Mouse (Mus musculus) neural tube, embryonic 14.5 days (tissue): Measurements from ENCODE around the gene 9130213A22Rik. TPM values are rescaled to one million over a fixed set of nuclear protein-coding genes. Genes with fewer than 3 reads are reported as not detected.
A peak's percentile ranks its signal among the peaks of the same experiment; 100 is the strongest.

Experiments
- ATAC-seq: fragments of 200-750 bp; cut with Nextera tagmentation; 2 replicates; pipeline ENCODE4 v1.8.0; 2017; ENCODE audit warnings: low read depth, mild to moderate bottlenecking, moderate TSS enrichment, moderate library complexity
- H3K27ac ChIP-seq: fragments of 300-500 bp; sonication (generic); 2 replicates; pipeline ENCODE4 v1.5.1; 2014; ENCODE audit warnings: low read depth, mild to moderate bottlenecking, control low read depth, low read length, moderate library complexity, mixed read lengths
- H3K27me3 ChIP-seq: fragments of 300-500 bp; sonication (generic); 2 replicates; pipeline ENCODE4 v1.6.1; 2014; ENCODE audit warnings: low read length; ENCODE audit not compliant: control insufficient read depth, insufficient read depth
- H3K36me3 ChIP-seq: fragments of 300-500 bp; sonication (generic); 2 replicates; pipeline ENCODE4 v1.6.1; 2014; ENCODE audit warnings: low read length, mixed read lengths; ENCODE audit not compliant: control insufficient read depth, insufficient read depth
- H3K4me1 ChIP-seq: fragments of 300-500 bp; sonication (generic); 2 replicates; pipeline ENCODE4 v1.6.1; 2014; ENCODE audit warnings: low read length; ENCODE audit not compliant: control insufficient read depth, insufficient read depth
- H3K4me2 ChIP-seq: fragments of 300-500 bp; sonication (generic); 2 replicates; pipeline ENCODE4 v1.6.1; 2014; ENCODE audit warnings: mild to moderate bottlenecking, low read depth, low read length, control low read depth
- H3K4me3 ChIP-seq: fragments of 300-500 bp; sonication (generic); 2 replicates; pipeline ENCODE4 v1.5.1; 2014; ENCODE audit warnings: low read depth, low read length, control low read depth, mixed read lengths
- H3K9ac ChIP-seq: fragments of 300-500 bp; sonication (generic); replicated peaks from 2 replicates; pipeline ENCODE4 v1.6.1; 2014; ENCODE audit warnings: low read depth, mild to moderate bottlenecking, control low read depth, low read length, mixed read lengths
- H3K9me3 ChIP-seq: fragments of 300-500 bp; sonication (generic); 2 replicates; pipeline ENCODE4 v1.6.1; 2016; ENCODE audit warnings: low read length; ENCODE audit not compliant: control insufficient read depth
- WGBS: fragments of 180-500 bp; shearing (Covaris S2); extraction: QIAGEN DNeasy Blood & Tissue Kit; methylation state at CpG from one replicate; pipeline ENCODE4 v1.1.7; 2014; 5-methylcytosine and 5-hydroxymethylcytosine counted together
- polyA plus RNA-seq: library from polyadenylated mRNA; unstranded; fragments of >200 nt; fragmentation: Nextera tagmentation; extraction: Ambion mirVana; gene quantifications from 2 replicates; pipeline ENCODE4 v1.2.1, GENCODE M21; 2014

9130213A22Rik gene
- polyA plus RNA-seq, 1 experiment from 2014 or later: 0.48 TPM

DNA sequence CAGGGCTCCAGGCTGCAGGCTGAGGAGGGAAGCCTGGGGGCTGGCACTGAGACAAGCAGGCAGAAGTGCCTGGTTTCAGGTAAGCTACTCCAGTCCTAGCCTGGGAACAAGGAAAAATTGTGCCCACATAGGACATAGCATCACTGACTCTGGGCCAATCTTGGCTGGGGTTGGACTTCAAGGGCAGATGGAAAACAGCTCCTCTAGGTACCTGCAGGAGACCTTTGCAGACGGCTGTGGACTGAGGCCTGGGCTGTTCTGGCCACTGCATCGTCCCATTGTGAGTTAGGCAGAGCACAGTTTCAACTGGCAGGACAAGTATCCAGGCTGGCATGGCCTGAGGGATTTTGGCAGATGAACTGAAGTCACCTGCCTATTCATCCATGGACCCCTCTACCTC lies 16.6 kb downstream of the 9130213A22Rik start:
- Histone ChIP-seq H3K9ac (no peak overlapping the region), H3K9me3 (no peaks in the 10 kb centered on the region), H3K27me3 (no peaks in the 10 kb centered on the region), H3K4me1 (no peaks in the 10 kb centered on the region), H3K4me2 (no peak overlapping the region), H3K27ac (no peak overlapping the region), H3K36me3 (peaks cover 69% of the 10 kb centered on the region), H3K4me3 (no peak overlapping the region)
- ATAC-seq: no peak
- 89% methylated on average over 2 of the region's 2 CpGs for WGBS

DNA sequence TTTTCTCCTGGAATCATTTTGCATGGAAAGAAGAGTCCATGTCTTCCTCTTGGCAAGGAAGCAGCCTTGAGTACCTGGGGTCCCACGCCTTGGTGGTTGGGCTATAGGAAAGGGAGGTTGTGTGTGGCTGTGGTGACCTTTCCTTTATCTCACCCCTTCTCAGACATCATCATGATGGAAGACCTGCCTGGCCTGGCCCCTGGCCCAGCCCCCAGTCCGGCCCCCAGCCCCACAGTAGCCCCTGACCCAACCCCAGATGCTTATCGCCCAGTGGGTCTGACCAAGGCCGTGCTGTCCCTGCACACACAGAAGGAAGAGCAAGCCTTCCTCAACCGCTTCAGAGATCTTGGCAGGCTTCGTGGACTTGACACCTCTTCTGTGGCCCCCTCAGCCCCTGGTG lies 17.2 kb downstream of the 9130213A22Rik start:
- H3K27ac ChIP-seq: no peak overlapping the region
- ATAC-seq: no peak
- peaks cover 71% of the 10 kb centered on the region for H3K36me3 ChIP-seq
- H3K9me3 ChIP-seq: no peaks in the 10 kb centered on the region
- H3K4me1 ChIP-seq: peaks cover 4% of the 10 kb centered on the region
- H3K27me3 ChIP-seq: no peaks in the 10 kb centered on the region
- no peak overlapping the region for H3K9ac ChIP-seq
- WGBS: 93% methylated on average over 6 of the region's 6 CpGs
- H3K4me2 ChIP-seq: no peak overlapping the region
- no peak overlapping the region for H3K4me3 ChIP-seq

DNA sequence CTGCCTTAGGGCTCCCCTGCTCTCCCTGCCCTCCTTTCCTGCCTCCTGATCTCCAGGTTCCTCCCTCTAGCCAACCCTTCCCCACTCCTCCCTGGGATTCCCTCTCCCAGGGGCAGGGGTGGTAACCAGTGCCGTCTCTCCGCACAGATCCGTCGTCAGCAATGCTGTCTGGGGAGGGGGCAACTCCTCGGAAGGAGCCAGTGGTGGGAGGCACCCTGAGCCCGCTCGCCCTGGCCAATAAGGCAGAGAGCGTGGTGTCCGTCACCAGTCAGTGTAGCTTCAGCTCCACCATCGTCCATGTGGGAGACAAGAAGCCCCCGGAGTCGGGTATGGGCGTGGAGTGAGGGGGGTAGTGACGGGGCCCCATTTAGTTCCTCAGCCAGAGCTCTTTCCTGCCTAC lies 17.9 kb downstream of the 9130213A22Rik start:
- ATAC-seq: no peak
- H3K27me3 ChIP-seq: no peaks in the 10 kb centered on the region
- H3K9me3 ChIP-seq: no peaks in the 10 kb centered on the region
- H3K27ac ChIP-seq: no peak overlapping the region
- H3K36me3 ChIP-seq: peaks cover 70% of the 10 kb centered on the region
- peaks cover 7% of the 10 kb centered on the region for H3K4me1 ChIP-seq
- H3K4me2 ChIP-seq: no peak overlapping the region
- no peak overlapping the region for H3K4me3 ChIP-seq
- H3K9ac ChIP-seq: no peak overlapping the region
- 95% methylated on average over 14 of the region's 14 CpGs for WGBS

DNA sequence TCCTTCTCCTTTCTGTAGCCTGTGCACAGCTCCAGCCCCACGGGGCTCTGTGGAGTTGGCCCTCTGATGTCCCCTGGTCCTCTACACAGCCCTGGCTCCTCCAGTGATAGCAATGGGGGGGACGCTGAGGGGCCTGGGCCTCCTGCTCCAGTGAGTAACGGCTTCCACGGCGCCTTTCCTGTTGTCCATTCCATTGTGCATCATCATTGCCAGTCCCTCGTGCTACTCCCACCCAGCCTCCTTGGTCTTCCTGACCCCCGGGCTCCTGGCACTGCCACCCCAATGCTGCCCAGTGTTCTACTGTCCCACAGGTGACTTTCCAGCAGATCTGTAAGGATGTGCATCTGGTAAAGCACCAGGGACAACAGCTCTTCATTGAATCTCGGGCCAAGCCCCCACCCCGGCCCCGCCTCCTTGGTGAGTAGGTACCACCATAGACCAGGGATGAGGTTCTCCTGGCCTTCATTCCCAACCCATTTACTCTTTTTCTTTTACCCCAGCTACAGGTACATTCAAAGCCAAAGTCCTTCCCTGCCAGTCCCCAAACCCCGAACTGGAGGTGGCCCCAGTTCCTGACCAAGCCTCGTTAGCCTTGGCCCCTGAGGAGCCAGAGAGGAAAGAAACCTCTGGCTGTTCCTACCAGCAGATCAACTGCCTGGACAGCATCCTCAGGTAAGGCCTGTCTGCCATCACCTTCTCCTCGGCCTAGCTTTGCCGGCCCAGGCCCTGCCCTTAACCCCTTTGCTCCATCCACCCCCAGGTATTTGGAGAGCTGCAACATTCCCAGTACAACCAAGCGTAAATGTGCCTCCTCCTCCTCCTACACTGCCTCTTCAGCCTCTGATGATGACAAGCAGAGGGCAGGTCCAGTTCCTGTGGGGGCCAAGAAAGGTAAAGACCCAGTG lies 18.6 kb downstream of the 9130213A22Rik start:
- H3K36me3 ChIP-seq: peaks cover 63% of the 10 kb centered on the region
- H3K27me3 ChIP-seq: no peaks in the 10 kb centered on the region
- 91% methylated on average over 15 of the region's 15 CpGs for WGBS
- H3K4me3 ChIP-seq: no peak overlapping the region
- no peak overlapping the region for H3K27ac ChIP-seq
- peaks cover 7% of the 10 kb centered on the region for H3K4me1 ChIP-seq
- no peak overlapping the region for H3K4me2 ChIP-seq
- no peak for ATAC-seq
- H3K9ac ChIP-seq: no peak overlapping the region
- H3K9me3 ChIP-seq: no peaks in the 10 kb centered on the region

DNA sequence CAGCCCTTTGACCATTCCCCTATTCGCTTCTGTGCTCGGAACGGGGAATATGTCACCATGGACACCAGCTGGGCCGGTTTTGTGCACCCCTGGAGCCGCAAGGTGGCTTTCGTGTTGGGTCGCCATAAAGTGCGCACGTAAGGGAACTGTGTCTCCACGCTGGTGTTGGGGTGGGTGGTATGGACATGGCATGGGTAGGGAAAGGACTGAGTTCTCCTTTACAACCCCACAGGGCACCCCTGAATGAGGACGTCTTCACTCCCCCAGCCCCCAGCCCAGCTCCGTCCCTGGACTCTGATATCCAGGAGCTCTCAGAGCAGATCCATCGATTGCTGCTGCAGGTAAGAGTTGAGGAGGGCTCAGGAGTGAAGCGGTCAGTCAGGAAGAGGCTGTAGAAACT lies 19.3 kb downstream of the 9130213A22Rik start:
- Histone ChIP-seq H3K9ac (no peak overlapping the region), H3K4me2 (no peak overlapping the region), H3K27me3 (no peaks in the 10 kb centered on the region), H3K27ac (no peak overlapping the region), H3K4me3 (no peak overlapping the region), H3K36me3 (peaks cover 56% of the 10 kb centered on the region), H3K4me1 (peaks cover 12% of the 10 kb centered on the region), H3K9me3 (no peaks in the 10 kb centered on the region)
- no peak for ATAC-seq
- WGBS: 94% methylated on average over 14 of the region's 14 CpGs

DNA sequence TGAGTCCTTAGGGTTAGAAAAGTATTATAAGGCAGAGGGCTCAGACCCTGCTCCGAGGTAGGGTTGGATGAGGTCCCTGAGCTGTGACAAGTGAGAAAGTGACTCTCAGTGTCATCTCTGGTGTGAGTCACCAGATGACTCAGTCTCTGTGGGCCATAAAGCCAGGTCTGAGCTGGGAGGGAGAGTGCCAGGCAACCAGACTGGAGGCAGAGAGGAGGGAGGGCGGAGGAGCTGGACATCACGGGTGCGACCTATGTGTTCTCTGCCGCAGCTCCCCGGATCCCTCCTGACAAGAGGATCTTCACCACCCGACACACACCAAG lies 20.0 kb downstream of the 9130213A22Rik start:
- ATAC-seq: no peak
- Histone ChIP-seq H3K9ac (no peak overlapping the region), H3K4me2 (no peak overlapping the region), H3K36me3 (peaks cover 53% of the 10 kb centered on the region), H3K27me3 (no peaks in the 10 kb centered on the region), H3K4me3 (no peak overlapping the region), H3K9me3 (no peaks in the 10 kb centered on the region), H3K4me1 (peaks cover 19% of the 10 kb centered on the region), H3K27ac (no peak overlapping the region)
- 94% methylated on average over 7 of the region's 7 CpGs for WGBS

DNA sequence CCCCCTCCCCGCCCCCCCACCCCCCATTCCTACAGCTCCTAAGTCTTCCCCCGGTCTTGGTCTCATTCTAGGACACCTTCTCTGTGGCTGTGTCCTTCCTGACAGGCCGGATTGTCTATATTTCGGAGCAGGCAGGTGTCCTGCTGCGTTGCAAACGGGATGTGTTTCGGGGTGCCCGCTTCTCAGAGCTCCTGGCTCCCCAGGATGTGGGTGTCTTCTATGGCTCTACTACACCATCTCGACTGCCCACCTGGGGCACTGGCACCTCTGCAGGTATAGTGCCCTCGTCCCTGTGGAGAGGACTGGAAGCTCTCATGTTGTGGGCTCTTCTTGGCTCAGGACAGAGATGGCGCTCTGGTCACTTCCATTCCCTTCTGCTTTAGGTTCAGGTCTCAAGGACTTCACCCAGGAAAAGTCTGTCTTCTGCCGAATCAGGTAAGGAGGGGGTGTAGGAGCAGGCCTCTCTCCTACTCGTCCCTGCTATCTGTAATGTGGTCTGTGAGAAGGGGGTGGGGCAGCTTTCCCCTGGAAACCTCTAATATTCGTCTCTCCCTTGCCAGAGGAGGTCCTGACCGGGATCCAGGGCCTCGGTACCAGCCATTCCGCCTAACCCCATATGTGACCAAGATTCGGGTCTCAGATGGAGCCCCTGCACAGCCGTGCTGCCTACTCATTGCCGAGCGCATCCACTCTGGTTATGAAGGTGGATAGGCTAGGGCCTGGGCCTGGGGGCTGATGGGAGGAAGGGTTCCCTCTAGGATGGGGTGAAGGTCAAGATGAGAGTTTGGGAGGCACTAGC lies 20.6 kb downstream of the 9130213A22Rik start:
- no peaks in the 10 kb centered on the region for H3K9me3 ChIP-seq
- ATAC-seq: no peak
- WGBS: 88% methylated on average over 20 of the region's 21 CpGs
- no peak overlapping the region for H3K4me3 ChIP-seq
- no peaks in the 10 kb centered on the region for H3K27me3 ChIP-seq
- no peak overlapping the region for H3K27ac ChIP-seq
- H3K4me2 ChIP-seq: no peak overlapping the region
- H3K4me1 ChIP-seq: peaks cover 21% of the 10 kb centered on the region
- no peak overlapping the region for H3K9ac ChIP-seq
- peaks cover 51% of the 10 kb centered on the region for H3K36me3 ChIP-seq

DNA sequence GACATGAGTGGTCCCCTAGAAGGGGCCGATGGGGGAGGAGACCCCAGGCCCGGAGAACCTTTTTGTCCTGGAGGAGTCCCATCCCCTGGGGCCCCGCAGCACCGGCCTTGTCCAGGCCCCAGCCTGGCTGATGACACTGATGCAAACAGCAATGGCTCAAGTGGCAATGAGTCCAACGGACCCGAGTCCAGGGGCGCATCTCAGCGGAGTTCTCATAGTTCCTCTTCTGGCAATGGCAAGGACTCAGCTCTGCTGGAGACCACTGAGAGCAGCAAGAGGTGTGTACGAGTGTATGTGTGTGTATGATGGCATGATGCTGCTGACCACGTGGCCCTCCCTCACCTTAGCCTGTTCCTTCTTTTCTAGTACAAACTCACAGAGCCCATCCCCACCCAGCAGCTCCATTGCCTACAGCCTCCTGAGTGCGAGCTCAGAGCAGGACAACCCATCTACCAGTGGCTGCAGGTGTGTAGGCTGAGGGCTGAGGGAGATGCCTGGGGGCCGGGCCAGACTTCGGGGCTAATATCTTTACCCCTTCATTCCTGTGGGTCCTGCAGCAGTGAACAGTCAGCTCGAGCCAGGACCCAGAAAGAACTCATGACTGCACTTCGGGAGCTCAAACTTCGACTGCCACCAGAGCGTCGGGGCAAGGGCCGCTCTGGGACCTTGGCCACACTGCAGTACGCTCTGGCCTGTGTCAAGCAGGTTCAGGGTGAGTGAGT lies 21.6 kb downstream of the 9130213A22Rik start:
- Histone ChIP-seq H3K9ac (0 out of 2 replicates have a peak overlapping the region, but pooled peaks have one; percentile 22), H3K27me3 (no peaks in the 10 kb centered on the region), H3K36me3 (peaks cover 43% of the 10 kb centered on the region), H3K27ac (no peak overlapping the region), H3K9me3 (no peaks in the 10 kb centered on the region), H3K4me3 (peak overlapping the region; percentile 48; the same call in 1 of the 2 replicates), H3K4me2 (peak overlapping the region; percentile 93), H3K4me1 (peaks cover 24% of the 10 kb centered on the region)
- 89% methylated on average over 20 of the region's 20 CpGs for WGBS
- no peak for ATAC-seq
